Mouse (Mus musculus): Measurements from ENCODE around the gene Iqgap2.

The Iqgap2 gene

DNA sequence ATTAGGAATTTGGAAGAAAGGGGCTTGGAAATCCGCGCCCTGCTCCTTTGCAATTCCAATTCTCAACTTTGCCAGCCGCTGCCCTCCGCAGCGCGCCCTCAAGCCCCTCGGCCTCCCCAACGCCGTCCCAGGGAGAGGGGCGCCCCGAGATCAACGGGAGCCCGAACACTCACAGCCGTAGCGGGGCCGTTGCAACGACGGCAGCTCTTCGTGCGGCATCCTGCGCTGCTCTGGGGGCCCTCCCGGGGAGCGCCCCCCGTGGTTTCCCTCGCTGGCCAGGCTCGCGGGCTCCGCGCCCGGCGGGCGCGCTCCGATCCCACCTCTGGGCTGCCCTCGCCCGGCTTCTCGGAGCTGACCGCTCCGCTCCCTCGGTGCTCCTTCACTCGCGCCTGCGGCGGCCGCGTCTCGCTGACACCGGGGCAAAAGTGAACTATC lies at the start of gene Iqgap2:
Gene Iqgap2, minus strand, starts transcription at position 432 of the 435 bp plus-strand sequence.
- no peak for DNase-seq (ENCODE audit: low spot score in 2 of 2)

DNA sequence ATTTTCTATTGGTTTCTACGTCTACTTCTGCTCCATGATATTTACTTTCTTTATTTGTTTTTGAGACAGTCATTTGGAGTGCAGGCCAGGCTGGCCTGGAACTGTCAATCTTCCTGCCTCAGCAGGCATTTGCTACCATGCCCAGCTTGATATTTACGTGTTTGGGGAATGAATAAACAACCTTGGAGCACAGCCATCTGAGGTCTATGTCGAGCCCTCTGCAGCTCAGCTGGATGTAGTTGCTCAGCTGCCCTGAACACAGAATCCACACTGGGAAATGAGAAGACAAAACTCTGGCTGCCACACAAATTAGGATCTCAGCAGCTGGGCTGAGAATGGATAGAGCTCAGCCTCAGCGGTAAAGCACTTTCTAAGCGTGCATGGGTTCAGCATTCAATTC lies 49.1 kb upstream of the Iqgap2 start:
- DNase-seq (ENCODE audit: low spot score in 2 of 2) = no peak

DNA sequence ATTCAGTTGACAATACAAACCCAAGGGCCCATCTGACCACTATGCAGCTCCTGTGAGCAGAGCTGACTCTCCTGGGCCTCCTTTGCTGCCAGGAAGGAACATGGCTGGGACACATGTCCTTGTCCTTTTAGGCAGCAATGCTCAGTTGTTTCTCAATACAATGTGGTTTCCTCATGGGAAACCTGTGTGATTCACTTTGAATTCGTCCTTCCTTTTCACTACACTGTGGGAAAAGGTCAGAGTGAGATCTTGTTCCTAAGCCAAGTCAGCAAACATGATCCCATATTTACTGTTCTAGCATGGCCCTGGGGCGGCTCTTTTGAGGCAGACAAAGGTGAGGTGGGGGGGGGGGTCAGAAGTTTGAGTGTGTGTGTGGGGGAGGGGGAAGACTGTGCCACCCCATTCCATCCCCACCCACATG lies 32.5 kb upstream of the Iqgap2 start:
- DNase-seq (ENCODE audit: low spot score in 2 of 2) = no peak

DNA sequence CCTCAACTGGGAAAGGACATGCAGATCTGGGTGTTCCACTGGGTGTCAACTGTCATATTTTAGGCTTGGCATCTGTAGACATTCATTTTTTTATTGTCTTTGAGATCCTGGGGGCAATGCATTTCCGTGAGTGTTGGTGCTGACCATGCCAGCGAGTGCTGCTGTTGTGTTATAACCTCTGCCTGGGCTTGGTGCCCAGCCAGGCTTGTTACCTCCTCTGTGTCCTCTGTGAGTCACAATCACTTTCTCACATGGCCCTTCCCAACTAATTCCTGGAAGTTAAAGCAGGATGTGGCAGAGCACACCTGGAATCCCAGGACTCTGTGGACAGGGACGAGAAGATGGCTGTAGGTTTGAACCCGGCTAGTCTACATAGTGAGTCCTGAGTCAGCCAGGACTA lies 30.9 kb upstream of the Iqgap2 start:
- no peak for DNase-seq (ENCODE audit: low spot score in 2 of 2)

DNA sequence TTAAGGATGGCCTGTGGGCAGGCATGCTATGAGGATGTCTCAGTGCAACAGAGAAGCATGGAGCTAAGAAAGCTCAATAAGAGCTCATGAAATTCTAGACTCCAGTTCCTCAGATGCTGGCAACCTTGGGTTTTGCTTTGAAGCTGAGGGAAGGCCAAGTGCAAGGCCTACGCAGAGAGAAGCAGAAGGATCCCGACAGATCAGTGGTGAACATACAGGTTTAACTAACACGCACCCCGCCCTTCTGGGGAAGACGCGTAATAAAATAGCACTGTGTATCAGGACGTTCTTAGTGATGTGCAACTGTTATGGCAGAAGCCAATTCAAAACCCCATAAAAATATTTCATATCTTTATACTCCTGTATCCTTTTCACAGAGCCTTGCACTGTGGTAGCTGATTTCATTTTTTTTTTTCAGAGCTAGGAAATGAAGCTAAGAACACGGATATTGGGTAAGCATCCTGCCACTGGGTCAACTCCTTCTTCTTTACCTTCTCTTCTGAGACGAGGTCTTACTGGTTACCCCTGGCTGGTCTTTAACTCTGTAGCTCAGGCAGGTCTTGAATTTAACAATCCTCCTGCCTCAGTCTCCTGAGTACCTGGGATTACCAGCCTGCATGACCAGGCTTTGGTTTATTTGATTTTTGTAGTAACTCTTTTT lies 27.0 kb upstream of the Iqgap2 start:
- DNase-seq (ENCODE audit: low spot score in 2 of 2) = no peak

DNA sequence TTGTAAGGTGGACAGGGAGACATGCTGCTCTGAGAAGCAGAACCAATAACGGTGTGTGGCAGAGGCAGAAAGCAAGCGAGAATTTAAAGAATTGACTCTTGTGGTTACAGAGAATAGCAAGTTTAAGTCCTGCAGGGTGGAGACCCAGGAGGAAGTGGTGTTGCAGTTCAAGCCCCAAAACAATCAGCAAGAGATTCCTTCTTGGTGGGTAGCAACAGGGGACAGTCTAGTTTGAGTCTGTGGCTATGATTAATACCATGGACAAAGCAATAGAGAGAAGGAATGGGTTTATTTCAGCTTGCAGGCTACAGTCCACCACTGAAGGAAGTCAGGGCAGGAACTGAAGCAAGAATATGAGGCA lies 21.3 kb upstream of the Iqgap2 start:
- no peak for DNase-seq (ENCODE audit: low spot score in 2 of 2)

DNA sequence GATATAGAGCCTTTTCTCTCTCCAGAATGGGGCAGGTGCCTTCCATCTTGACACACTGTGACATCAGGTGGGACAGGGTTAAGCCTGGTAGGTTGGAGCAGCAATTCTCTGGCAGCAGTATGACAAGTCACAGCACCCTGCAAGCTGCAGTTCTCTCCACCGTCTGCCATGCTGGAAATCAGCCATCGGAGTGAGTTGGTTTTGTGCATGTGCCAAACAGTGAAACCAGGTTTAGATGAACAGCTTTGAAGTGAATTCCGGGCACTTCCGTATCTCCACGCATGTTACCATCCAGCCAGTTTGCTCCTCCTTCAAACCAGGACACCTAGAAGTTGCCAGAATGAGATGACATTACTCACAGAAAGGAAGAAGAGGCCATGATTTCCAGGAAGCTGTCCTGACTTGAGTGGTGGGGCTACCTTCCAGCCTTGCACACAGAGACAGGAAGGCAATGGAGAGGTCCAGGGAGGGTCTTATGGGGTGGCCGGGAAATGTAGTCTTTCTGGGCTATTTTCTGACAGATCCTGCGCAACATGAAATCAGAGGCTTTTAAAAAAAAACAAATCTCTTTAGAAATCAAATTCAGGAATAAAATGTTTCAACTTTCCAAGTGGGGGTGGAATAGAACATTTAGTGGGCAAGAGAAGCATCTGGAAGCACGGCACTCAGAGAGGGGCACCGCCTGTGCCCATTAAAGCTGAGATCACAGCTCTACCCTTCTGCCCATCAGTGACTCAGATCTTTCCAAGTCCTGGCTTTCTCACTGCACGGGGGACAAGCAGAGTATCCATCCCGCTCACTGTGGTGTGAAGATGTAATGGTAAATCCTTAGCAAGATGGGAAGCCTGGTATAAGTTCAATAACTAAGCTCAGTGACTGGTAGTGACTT lies 20.7 kb upstream of the Iqgap2 start:
- DNase-seq (ENCODE audit: low spot score in 2 of 2) = no peak

DNA sequence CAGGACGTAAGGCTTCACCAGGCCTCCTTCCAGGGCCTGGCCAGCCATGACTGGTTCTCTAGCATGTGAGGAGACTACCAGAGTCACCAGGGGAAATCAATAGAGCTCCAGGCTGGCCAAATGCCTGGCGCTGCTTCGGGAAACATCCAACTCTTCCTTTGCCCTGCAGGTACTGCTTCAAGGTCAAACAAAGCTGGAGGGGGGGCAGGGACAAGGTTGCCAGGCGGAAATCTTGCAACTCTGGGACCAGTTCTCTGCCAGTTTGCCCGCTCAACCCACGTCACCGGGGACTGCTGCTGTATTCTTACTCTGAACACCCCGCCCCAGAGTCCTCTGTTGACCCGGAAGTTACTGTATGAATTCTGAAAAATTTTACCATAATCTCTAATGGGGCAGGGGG lies 18.5 kb upstream of the Iqgap2 start:
- DNase-seq (ENCODE audit: low spot score in 2 of 2) = no peak

DNA sequence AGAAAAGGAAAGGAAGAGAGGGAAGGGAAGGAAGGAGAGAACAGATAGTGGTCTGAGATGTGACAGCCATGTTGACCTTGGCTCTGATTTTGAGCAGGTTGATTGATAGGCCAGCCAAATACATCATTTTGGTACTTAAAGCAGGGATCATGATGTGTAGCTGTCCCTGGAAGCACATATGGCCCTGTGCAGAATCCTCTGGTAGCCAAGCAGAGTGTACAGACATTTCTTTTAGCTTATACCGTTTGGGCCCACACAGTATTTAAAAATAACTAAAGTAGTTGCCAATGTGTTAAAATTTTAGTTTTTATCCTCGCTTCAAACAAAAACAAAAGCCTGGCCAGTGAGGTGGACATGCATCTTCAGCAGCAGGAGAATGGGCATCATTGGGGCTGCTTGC lies 17.5 kb upstream of the Iqgap2 start:
- no peak for DNase-seq (ENCODE audit: low spot score in 2 of 2)

DNA sequence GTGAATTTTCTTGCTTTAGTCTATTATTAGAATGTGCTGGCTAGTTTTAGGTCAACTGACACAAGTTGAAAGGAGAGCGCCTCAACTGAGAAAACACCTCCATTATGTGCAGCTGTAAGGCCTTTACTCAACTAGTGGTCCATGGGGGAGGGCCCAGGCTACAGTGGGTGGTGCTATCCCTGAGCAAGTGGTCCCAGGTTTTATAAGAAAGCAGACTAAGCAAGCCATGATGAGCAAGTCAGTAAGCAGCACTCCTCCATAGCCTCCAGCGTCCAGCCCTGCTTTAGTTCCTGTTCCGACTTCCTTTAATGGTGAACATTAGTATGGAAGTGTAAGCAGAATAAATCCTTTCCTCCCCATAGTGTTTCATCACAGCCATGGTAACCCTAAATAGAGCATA lies 11.0 kb upstream of the Iqgap2 start:
- DNase-seq (ENCODE audit: low spot score in 2 of 2) = no peak

DNA sequence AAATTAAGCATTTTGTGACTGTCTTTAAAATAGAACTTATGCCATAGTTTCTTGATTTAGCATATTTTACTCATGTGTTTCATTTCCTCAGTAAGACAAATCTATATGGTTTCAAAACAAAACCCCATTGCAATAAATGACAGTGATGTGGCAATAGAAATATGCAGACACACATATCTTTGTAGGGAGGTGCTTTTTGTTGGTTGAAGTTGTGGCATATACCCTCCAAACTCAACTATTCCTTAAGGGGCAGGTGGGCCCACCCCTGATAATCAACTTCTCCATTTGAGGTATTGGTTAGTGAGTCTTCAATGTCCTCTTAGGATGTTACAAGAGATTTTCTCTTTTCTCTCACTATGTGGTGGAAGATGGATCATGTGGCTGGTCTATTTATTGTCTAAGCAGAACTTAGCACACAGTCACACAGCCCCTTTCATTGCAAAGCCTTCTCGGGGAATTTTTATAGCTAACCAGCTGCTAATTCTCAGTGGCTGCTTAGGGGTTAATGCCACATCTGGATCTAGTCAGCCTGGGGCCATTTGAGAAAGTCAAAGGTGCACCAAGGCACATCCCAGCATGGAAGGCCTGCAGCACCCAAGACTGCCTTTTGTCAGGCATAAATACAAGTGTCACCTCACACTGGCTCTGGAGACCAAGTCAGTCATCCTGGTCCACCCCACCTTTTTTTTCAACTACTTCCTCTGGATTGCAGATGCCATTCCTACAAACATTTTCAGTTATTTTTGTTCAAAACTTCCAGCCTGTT lies 8.3 kb upstream of the Iqgap2 start:
- DNase-seq (ENCODE audit: low spot score in 2 of 2) = no peak

DNA sequence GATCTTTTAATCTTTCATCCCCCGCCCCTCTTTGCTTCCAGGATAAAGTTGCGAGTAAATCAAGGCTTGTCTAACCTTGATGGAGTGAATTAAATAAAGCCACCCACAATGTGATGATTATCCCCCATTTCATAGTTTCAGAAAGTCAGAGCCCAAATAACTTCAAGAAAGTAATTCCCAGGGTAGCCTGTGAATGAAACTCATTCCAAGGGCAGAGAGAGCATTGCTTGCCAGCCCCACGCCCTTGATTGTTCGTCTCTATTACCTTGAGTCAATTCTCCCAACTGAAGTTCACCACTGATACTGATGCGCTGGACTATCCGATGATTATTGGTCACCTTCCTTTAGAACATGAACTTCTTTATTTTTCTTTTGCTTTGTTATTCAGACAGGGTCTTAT lies 4.8 kb upstream of the Iqgap2 start:
- DNase-seq (ENCODE audit: low spot score in 2 of 2) = no peak

DNA sequence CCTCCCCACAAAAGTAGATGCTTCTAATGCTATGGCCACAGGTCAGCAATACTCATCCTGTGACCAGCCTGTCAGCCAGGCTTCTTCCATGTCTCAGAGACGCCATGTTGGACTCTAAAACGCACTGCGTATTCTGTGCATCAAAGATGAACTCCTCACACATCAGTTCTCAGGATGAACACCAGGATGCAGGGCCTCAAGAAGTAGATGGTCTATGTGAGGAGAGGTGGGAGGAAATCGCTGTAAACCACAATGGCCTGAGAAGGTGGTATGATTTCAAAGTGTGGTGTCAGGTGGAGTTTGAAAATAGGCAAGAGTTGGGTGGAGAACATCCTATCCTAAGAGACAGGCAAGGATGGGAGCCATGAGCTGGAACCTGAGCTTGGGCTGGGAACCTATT lies 1.4 kb upstream of the Iqgap2 start:
- DNase-seq (ENCODE audit: low spot score in 2 of 2) = no peak

DNA sequence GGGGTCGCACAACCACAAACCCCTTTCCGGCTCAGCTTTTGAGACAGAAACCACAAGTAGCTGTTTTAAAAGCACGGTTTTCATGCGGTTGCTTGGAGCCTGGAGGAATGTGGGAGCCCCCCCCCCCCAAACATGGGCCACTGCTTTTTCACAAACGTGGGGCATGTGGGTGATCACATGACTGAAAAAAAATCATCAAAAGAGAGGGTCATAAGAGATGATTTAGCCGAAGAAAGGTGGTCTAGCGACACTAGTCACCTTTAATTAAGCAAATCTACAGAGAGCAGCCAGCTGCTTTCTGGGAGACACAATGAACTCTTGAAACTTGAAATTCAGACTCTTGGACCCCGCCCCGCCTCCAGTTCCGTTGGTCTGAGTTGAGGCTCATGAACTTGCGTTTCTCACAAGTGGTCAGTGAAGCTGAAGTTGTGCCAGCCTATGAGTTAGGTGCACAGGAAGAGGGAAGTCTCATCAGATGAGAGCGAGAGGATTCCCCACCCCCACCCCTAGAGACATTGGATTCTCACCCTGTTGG lies 956 bp upstream of the Iqgap2 start:
- DNase-seq (ENCODE audit: low spot score in 2 of 2) = no peak

DNA sequence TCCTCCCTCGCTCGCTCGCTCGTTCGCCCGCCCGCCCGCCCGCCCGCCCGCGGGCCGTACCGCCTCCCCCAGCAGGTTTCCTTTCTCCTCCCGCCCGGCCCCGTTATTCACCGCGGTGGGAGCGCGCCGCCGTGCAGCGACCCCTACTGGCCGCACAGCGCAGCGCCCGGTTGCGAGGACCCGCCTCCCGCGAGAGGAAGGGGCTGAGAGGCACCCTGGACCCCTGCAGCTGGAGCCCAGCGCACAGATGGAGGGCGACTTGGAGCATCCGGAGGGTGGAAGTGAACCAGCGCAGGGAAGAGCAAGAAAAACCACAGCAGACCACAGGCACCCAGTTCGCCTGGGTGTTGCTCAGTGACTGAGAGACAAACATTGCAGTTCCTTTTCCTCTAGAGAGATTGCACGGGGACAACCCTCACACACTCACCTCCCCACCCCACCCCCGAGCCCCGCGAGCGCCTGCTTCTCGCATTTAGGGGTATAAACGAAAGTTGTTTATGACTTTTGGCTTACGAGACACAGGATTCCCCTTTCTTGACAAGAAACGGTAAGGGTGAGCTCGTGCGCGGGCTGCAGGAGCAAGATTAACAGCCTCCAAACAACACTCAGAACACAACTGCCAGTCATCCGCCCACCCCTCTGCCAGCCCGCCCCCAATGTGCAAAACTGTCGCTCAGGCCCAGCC lies 346 bp upstream of the Iqgap2 start:
- peak; percentile 51 to 55 for DNase-seq (ENCODE audit: low spot score in 2 of 2)

DNA sequence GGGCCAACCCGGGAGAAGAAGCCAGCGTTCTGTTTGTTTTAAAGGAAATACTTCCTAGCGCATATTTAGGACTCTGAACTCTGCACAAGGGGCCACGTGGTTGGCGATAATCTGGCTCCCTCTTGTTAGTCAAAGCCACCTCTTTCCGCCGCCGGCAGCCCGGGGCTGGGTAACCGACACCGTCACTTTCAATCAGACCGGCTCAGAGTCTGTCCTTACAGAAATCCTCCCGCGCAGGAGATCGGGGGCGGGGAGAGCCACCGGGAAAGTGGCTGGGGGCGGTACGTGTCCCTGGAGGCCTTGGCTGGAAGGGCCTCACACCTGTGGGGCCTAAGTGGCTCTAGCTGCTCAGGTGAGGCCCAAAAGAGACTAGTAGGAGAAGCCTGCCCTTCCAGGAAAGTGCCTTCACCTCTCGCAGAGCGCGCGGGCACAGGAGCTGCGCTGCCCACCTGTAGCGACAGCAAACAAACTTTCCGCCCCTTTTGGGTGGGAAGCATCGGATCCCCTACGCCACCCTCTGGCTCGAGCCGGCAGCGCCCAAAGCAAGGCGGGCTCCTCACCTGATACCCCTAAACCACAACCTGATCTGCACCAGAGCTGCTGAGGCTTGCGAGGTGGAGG lies 761 bp downstream of the Iqgap2 start:
- no peak for DNase-seq (ENCODE audit: low spot score in 2 of 2)

DNA sequence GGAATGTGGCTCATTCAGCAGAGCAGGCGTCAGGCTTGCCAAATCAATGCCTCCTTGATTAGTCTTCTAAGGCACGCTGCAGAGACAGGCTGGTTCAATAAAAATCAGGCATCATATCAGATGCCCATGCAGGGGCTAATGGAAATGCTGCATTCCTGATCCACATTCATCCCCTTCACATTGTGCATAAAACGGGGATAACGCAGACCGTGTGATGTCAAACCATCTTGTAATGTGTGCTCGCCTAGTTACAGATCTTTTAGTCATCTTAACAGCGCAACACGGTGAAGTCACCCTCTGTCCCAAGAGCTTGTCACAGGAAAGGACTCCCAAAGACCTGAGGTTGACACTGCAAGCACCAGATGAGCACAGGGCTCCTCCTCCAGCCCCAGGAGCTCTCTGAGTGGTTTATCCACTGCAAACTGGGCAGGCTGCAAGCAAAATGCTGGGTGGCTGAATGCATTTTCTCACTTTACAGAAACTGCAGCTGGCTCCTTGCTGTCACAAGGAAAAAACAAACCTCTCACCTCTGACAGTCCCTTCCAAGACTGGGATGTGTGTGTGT lies 1.7 kb downstream of the Iqgap2 start:
- DNase-seq (ENCODE audit: low spot score in 2 of 2) = no peak

DNA sequence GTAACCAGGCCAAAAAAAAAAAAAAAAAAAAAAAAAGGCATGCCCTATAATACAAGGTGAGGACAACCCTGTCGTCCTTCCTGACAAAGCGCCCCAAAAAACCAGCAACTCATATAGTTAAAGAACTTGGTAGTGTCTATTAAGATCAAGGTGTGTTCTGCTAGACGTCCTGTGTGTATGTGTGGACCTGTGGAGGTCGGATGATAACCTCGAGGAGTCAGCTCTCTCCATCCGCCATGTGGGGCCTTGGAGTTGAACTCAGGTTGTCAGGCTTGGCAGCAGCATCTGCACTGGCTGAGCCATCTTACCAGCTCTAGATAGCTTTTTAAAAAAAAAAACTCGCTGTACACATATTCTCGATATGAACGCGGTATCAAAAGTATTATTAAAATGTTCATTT lies 2.4 kb downstream of the Iqgap2 start:
- DNase-seq (ENCODE audit: low spot score in 2 of 2) = no peak

DNA sequence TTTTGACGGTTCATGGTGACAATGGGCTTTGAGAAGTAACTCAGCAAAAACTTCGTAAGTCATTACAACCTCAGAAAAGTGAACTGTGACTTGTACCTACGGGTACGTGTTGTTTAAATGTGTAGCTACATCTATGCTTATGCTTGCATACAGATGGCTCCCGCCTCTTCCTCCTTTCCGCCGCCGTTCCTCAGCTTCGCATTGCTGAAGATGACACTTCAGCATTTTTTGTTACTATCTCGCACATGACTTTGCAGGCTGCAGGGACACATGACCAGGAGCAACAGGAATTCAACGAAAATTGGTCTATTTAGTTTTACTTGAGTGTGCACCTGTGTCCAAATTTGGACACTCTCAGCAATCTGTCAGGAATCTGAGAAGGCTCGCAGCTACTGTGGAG lies 3.1 kb downstream of the Iqgap2 start:
- no peak for DNase-seq (ENCODE audit: low spot score in 2 of 2)

DNA sequence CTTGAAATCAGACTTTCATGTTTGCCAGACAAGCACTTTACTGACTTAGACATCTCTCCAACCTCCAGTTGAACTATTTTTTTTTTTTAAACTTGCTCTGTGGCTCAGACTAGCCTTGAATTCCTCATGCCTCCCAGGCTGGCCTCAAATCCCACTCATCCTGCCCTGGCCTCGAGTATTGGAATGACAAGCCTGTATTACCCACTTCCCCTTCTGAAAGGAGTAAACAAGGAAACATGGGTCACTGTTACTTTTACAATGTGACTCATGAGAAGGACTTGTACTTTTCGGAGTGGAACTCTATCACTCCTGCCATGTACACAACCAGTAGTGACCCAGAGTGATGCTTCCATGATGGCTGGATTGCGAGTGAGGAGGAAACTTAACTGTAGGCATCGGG lies 3.6 kb downstream of the Iqgap2 start:
- DNase-seq (ENCODE audit: low spot score in 2 of 2) = no peak

DNA sequence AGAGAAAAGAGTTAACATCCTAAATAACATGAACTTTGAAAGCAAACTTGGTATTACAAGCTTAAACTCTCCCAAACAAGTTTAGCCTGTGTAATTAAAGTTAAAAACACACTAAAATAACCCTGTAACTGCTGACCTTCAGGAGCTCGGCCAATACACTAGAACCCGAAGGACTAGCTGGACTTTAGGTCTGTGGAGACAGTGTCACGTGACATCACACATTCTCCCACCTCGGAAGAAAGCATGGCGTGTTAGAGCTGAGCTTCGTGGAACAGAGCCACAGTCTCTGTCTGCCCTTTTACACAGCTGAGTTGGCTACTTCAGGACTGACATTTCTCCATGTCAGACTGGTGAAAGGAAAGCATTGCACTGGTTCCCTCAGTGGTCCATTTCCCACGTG lies 4.3 kb downstream of the Iqgap2 start:
- no peak for DNase-seq (ENCODE audit: low spot score in 2 of 2)

Data from frontal cortex, postnatal 25 days (tissue).